Mouse (Mus musculus) lung, adult 2 months (tissue): ENCODE results near the gene Sgsm2. TPM values are rescaled to one million over a fixed set of nuclear protein-coding genes. Genes with fewer than 3 reads are reported as not detected.

ENCODE experiments used
- DNase-seq: peaks from one replicate; pipeline ENCODE4 v3.0.0; 2022
- H3K4me1 ChIP-seq: fragments of 200-500 bp; 2 replicates; pipeline ENCODE4 v1.6.1; 2011; ENCODE audit warnings: low read length; ENCODE audit not compliant: control insufficient read depth, insufficient read depth
- H3K4me3 ChIP-seq: fragments of 200-500 bp; replicated peaks from 2 replicates; pipeline ENCODE3; 2011; ENCODE audit warnings: low read depth, mild to moderate bottlenecking, control low read depth, low read length; ENCODE audit errors: extremely low read depth
- CTCF ChIP-seq: fragments of 200-500 bp; IDR thresholded peaks from 2 replicates; pipeline ENCODE4 v1.5.1; 2011; ENCODE audit warnings: mild to moderate bottlenecking, low read length, control low read depth; ENCODE audit not compliant: insufficient read depth
- POLR2A ChIP-seq: fragments of 200-500 bp; IDR thresholded peaks from 2 replicates; pipeline ENCODE4 v1.6.1; 2011; ENCODE audit warnings: low read depth, mild to moderate bottlenecking, control low read depth, low read length, borderline replicate concordance; ENCODE audit errors: extremely low read depth
- WGBS: fragments of 180-500 bp; shearing (Covaris S2); methylation state at CpG from one replicate; pipeline ENCODE4 v1.1.7; 2018; 5-methylcytosine and 5-hydroxymethylcytosine counted together
- polyA plus RNA-seq: library from polyadenylated mRNA; depleted of rRNA; stranded (reverse); fragments of >200 nt; gene quantifications from 2 replicates; pipeline ENCODE4 v1.2.3, GENCODE M21; 2012

The Sgsm2 gene
- polyA plus RNA-seq, 1 experiment: 22.1 TPM

DNA sequence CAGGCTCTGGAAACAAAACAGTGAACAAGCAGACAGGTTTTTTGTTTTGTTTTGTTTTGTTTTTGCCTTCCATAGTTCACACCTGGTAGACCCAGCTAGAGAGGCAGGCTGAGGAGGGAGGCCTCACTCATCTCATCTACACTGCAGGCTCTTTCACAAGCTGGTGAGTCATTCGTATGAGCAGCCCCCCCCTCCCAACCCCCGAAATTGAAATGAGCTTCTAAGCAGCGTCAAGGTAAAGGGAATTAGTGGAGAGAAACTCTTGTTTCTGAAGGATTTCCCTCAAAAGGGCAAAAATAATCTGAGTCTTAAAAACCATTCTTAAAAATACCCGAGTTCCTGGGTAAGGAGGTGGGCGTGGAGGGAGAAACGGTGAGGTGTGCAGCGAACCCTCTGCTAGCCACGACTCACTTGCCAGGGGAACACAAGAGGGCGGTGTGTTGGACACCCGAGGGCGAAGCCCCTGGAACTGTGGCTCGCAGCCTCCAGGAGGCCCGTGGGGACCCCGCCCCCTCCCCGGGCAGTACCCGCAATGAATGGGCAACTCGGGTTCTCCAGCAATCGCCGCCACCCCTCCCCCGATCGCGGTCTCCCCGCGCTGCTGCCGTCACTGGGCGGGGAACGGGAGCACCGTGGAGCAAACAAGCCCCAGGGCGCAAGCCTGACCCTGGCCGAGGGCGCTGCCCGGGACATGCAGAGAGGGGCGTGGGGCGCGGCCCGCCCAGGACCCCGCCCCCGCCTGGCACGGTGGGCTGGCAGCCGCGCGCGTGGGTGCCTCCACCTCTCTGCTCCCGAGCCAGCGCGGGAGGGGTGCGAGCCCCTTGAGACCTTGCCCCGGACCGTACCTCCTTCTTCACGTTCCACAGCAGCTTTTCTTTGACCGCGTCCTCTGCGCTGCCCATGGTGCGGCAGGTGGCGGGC, 620 bp downstream of the Sgsm2 start:
- H3K4me3 ChIP-seq: peak overlapping the region; percentile 87
- H3K4me1 ChIP-seq: peaks cover 3% of the 10 kb centered on the region; the same call in 1 of the 2 replicates
- peak; percentile 74 for DNase-seq
- WGBS: 2% methylated on average over 48 of the region's 55 CpGs
- TF ChIP-seq CTCF (peak; percentile 20; the same call in 1 of the 2 replicates), POLR2A (no peak)

DNA sequence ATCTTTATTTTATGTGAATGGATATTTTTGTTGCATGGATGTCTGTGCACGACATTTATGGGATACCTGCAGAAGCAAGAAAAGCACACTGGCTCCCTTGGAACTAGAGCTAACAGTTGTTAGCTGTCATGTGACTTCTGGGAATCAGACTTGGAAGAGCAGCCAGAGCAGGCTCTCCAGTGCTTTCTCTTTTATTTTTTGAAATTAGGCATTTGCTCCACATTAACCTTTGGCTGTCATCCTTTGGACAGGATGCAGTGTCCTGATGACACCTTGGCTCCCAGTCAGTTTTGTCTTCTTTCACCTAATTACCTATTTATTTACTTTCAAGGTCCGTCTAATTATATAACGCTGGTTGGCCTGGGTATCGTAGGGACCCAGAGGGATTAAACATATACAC, 2.2 kb downstream of the Sgsm2 start:
- WGBS: 66% methylated on average over 4 of the region's 4 CpGs
- peaks cover 3% of the 10 kb centered on the region; the same call in 1 of the 2 replicates for H3K4me1 ChIP-seq
- no peak overlapping the region for H3K4me3 ChIP-seq
- DNase-seq: no peak
- TF ChIP-seq POLR2A: no peak
- no peak for TF ChIP-seq CTCF

DNA sequence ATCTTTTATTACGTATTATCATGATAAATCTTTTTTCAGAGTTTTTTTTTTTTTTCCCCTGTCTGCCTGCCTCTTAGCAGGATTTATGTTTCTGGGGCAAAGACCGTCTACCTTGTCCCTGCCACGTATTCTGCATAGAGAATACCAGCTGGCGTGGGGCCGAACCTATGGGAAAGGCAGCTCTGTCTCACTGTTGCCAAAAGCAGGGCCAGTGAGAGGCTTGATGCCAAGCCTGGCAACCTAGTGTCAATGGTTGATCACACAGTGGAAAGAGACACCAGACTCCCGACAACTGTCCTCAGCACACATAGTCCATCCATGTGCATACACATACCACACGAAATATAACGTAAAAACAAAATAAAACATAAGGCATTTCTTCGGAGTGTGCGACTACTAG, 13.8 kb downstream of the Sgsm2 start:
- TF ChIP-seq CTCF: no peak
- no peak for TF ChIP-seq POLR2A
- no peak overlapping the region for H3K4me3 ChIP-seq
- no peaks in the 10 kb centered on the region for H3K4me1 ChIP-seq
- no peak for DNase-seq
- WGBS: 94% methylated on average over 10 of the region's 10 CpGs

DNA sequence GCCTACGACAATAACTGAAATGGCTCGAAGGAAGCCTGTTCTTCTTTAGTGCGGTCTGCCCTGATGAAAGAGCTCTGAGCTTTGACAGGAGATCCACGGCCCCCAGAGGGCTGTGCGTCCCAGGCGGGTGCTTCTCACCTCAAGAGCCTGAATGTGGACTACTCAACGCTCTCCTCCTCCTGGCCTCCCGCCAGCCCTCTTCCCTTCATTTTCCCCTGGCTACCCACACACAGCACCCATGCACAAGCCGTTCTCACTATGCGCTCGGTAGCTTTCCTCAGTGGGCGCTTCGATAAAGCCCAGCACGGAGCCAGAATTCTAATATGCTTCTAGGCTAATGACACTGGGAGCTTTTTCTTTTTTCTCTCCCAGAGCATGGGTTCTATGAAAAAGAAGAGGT, 14.9 kb downstream of the Sgsm2 start:
- DNase-seq: no peak
- 64% methylated on average over 14 of the region's 14 CpGs for WGBS
- no peak overlapping the region for H3K4me3 ChIP-seq
- TF ChIP-seq CTCF: no peak
- H3K4me1 ChIP-seq: 0 out of 2 replicates have a peak, but pooled peaks cover under 1% of the 10 kb centered on the region

DNA sequence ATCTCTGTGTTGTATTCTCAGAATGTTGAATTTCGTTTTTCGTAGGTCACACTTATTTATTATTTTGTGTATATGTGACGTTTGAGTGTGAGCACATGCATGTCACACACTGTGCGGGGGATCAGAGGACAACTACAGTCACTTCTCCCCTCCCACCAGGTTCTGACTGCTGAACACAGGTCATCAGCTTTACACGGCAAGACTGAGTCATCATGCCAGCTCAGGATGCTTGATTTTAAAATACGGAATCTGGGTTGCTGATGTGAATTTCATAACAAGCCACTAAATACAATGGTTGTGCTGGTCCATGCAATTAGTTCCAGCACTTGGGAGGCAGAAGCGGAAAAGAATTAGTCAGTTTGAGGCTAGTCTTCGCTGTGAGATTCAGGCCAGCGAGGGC, 15.9 kb downstream of the Sgsm2 start:
- 76% methylated on average over 9 of the region's 9 CpGs for WGBS
- H3K4me3 ChIP-seq: no peak overlapping the region
- TF ChIP-seq CTCF (no peak), POLR2A (no peak)

DNA sequence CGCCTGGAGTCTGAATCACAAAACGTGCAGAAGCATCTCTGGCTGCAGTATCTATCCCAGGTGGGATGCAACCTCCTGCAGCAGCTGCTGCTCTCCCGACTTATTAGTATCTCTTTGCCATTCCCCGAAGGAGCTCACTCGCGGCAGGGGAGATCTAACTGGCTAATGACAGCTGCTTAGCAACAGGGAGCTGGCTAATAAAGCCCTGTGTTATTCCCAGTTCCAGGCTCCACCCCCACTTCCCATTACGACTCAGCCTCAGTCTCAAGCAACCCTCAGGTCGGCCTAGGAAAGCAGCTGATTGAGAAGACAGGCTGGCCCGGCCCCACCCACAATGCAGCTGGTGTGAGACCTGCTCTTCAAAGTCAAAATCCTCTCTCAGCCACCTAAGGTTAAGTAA, 20.1 kb downstream of the Sgsm2 start:
- no peak overlapping the region for H3K4me3 ChIP-seq
- 0 out of 2 replicates have a peak, but pooled peaks cover 4% of the 10 kb centered on the region for H3K4me1 ChIP-seq
- 14% methylated on average over 9 of the region's 9 CpGs for WGBS
- peak; percentile 36 for DNase-seq
- TF ChIP-seq CTCF (no peak), POLR2A (no peak)

More for the DNA sequence above, 15.9 kb downstream of the Sgsm2 start:
- DNase-seq: no peak
- H3K4me1 ChIP-seq: 0 out of 2 replicates have a peak, but pooled peaks cover 4% of the 10 kb centered on the region

DNA sequence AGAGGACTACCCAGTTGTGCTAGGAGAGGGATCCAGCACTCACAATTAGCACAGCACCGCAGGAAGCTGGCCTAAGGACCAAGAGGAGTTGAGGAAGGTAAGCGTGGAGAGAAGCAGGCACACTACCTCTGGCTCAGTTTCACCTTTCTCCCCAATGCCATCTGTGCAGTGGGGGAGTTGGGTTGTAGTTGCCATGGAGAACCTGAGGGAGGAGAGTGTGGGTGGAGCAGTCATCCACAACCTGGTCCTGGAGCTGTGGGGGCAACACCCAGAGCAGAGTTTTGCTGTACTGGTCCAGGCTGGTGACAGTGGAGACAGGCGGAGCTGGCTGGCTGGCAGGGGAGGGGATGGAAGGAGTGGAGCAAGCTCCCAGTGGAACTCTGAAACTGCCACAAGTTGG, 22.2 kb downstream of the Sgsm2 start:
- Histone ChIP-seq H3K4me3 (no peak overlapping the region), H3K4me1 (peaks cover 13% of the 10 kb centered on the region)
- 76% methylated on average over 3 of the region's 3 CpGs for WGBS
- TF ChIP-seq CTCF: no peak
- TF ChIP-seq POLR2A: no peak
- no peak for DNase-seq

DNA sequence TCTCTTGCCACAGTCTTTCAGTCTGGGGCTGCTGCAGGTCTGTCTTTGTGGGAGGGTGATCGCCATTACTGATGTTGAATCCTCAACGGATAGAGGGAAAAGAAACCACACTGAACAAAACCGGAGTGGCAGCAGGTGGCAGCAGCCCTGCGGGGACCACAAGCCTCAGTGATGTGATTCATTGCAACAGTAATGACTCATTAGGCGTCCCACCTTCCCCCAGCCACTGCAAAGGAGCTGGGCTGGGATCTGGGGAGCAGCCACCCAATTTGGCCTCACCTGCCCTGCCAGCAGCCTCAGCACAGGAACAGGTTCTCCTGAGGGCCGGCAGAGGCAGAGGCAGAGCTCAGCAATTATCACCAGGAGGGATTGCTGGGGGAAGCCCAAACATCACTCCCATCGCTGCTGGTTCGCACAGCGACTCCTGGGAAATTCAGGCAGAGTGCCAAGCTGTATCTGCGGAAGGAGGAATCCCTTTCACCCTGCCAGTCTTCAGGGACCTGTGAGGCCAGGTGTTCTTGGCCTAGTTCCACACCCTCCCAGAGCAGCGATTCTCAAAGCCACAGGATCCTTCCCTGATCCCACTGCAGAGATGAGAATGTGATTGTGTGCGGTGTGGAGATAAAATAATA, 25.8 kb downstream of the Sgsm2 start:
- WGBS: 43% methylated on average over 12 of the region's 12 CpGs
- H3K4me3 ChIP-seq: no peak overlapping the region
- peak; percentile 25 for DNase-seq
- H3K4me1 ChIP-seq: peaks cover 17% of the 10 kb centered on the region
- TF ChIP-seq CTCF (peak; percentile 9; the same call in 1 of the 2 replicates), POLR2A (no peak)

DNA sequence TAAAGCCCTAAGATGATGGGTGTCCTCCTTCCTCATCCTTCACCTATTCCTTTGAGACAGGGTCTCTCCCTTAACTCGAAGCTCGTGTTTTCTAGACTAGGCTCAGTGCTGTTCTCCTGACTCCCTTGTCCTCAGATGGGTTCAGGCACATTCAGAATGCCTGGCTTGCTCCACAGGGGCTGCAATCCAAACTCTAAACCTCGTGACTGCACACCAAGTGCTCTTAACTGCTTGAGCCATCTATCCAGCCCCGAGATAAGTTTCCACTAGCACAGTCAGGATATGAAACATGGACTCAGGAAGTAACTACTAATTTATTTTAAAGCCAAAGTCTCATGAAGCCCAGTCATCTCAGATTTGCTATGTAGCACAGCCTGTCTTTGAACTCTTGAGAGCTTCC, 26.3 kb downstream of the Sgsm2 start:
- no peak overlapping the region for H3K4me3 ChIP-seq
- DNase-seq: peak; percentile 46
- H3K4me1 ChIP-seq: peaks cover 17% of the 10 kb centered on the region
- no peak for TF ChIP-seq POLR2A
- no peak for TF ChIP-seq CTCF
- 36% methylated on average over 4 of the region's 4 CpGs for WGBS
